10 mouse cellular contexts compared by ENCODE assay signal in genomic region chr16:92824723-92825203, GRCm38 (mm10). TPM values are rescaled to one million over a fixed set of nuclear protein-coding genes. Genes with fewer than 3 reads are reported as not detected.
DNase-seq lines count a peak whose midpoint lies in the region; ATAC-seq and TF ChIP-seq lines count a peak whose summit lies in the region.
"Had no signal": no experiment of that assay in that cellular context is flagged by ENCODE, and none has a peak within 500 bp of the region (broad histone marks: within the 10 kb centered on the region; RNA-seq: fewer than 3 reads in every experiment).

No protein-coding gene starts in this region.

- H3K9ac ChIP-seq in liver, adult 2 months (ENCODE audit: low read depth, low read length): peak overlapping the region; percentile 15; the same call in 1 of the 2 replicates
- H3K9ac ChIP-seq: neural tube, embryonic 12.5 days had no signal

- H3K4me1 ChIP-seq in liver, adult 2 months (ENCODE audit: control insufficient read depth, insufficient read depth, low read length): no peaks in the 10 kb centered on the region
- H3K4me1 ChIP-seq in G1E (ENCODE audit: insufficient read depth, low read depth, low read length): peaks cover 76% of the 10 kb centered on the region
- H3K4me1 ChIP-seq in megakaryocyte, embryonic 14.5 days: peaks cover 82% of the 10 kb centered on the region

- no peak for DNase-seq in liver, adult 2 months (ENCODE audit: extremely low read depth, low read depth, low spot score)
- DNase-seq in liver (no peak), G1E (ENCODE audit: low spot score) (no peak)
- no peak for DNase-seq in adrenal gland, adult (ENCODE audit: inconsistent age in 2 of 2, low spot score in 1 of 2)
- DNase-seq: kidney, adult 9 months; right cerebral cortex, postnatal 25 days had no signal

- TF ChIP-seq POLR2A in liver, adult 2 months (IDR thresholded peaks at IDR 0.05; ENCODE audit: extremely low read depth, insufficient read depth, low read length): no peak

- H3K79me2 ChIP-seq in liver, adult 2 months (ENCODE audit: control insufficient read depth, insufficient read depth, low read length): no peaks in the 10 kb centered on the region

- no peak for TF ChIP-seq CTCF in liver, adult 2 months (IDR thresholded peaks at IDR 0.05; ENCODE audit: low read depth, low read length)
- no peak for TF ChIP-seq CTCF in G1E (IDR thresholded peaks at IDR 0.05; ENCODE audit: low read depth, low read length)

- no peaks in the 10 kb centered on the region for H3K36me3 ChIP-seq in liver, adult 2 months (ENCODE audit: control insufficient read depth, insufficient read depth, low read length)
- H3K36me3 ChIP-seq in G1E (replicated peaks): peaks cover 39% of the 10 kb centered on the region
- peaks cover 43% of the 10 kb centered on the region for H3K36me3 ChIP-seq in megakaryocyte, embryonic 14.5 days (replicated peaks; ENCODE audit: low read length)
- H3K36me3 ChIP-seq: neural tube, embryonic 12.5 days had no signal

- H3K27me3 ChIP-seq in liver, adult 2 months (ENCODE audit: control insufficient read depth, insufficient read depth, low read length): 0 out of 2 replicates have a peak, but pooled peaks cover 2% of the 10 kb centered on the region
- H3K27me3 ChIP-seq in G1E (ENCODE audit: insufficient read depth, low read length): no peaks in the 10 kb centered on the region
- no peaks in the 10 kb centered on the region for H3K27me3 ChIP-seq in megakaryocyte, embryonic 14.5 days (replicated peaks)
- H3K27me3 ChIP-seq: neural tube, embryonic 12.5 days had no signal

- no peak for ATAC-seq in G1E (ENCODE audit: extremely low read depth, insufficient number of reproducible peaks, low FRiP score, poor library complexity, severe bottlenecking)
- ATAC-seq in granulocyte monocyte progenitor cell, adult 5-6 weeks (replicated peaks; ENCODE audit: poor library complexity, severe bottlenecking): peak; percentile 9
- no peak for ATAC-seq in frontal cortex, adult (ENCODE audit: low TSS enrichment)

- WGBS in liver, adult 2 months: 79% methylated on average over 9 of the region's 9 CpGs

- peak overlapping the region; percentile 13 for H3K4me3 ChIP-seq in liver, adult 2 months (ENCODE audit: insufficient read depth, low read depth, low read length)
- H3K4me3 ChIP-seq in G1E (ENCODE audit: low read depth, low read length): peak overlapping the region; percentile 78
- H3K4me3 ChIP-seq in megakaryocyte, embryonic 14.5 days (replicated peaks): peak overlapping the region; percentile 95
- H3K4me3 ChIP-seq: neural tube, embryonic 12.5 days had no signal

- peak overlapping the region; percentile 5; the same call in 1 of the 2 replicates for H3K27ac ChIP-seq in liver, adult 2 months (replicated peaks; ENCODE audit: insufficient read depth, low read depth, low read length)
- H3K27ac ChIP-seq: neural tube, embryonic 12.5 days had no signal

- no peaks in the 10 kb centered on the region for H3K9me3 ChIP-seq in G1E (replicated peaks)
- H3K9me3 ChIP-seq in megakaryocyte, embryonic 14.5 days: no peaks in the 10 kb centered on the region
- H3K9me3 ChIP-seq: neural tube, embryonic 12.5 days had no signal

RNA-seq across cellular contexts. Expression of gene Runx1, which starts 1.2 kb away (rescaled TPM):
- total RNA-seq in liver, adult 2 months (2014; rRNA removed): 0.74 and 0.94 TPM in 2 replicates
- 0.20 and 0.55 TPM in 2 replicates for polyA plus RNA-seq in liver, adult 2 months (2012; rRNA removed)
- total RNA-seq in G1E (2014; fragmentation: Nextera tagmentation) (208 and 213 TPM in 2 replicates), G1E (2017) (32.7 and 36.1 TPM in 2 replicates)
- 158 and 168 TPM in 2 replicates for polyA plus RNA-seq in G1E (2012)
- 137 and 200 TPM in 2 replicates for total RNA-seq in granulocyte monocyte progenitor cell, adult 5-6 weeks (2014; fragmentation: Nextera tagmentation)
- 38.6 and 66.4 TPM in 2 replicates for total RNA-seq in granulocyte monocyte progenitor cell, adult 5-6 weeks (2017)
- polyA plus RNA-seq in megakaryocyte, embryonic 14.5 days (2012; ENCODE audit: insufficient read depth, low replicate concordance): 322 and 895 TPM in 2 replicates

Comparison
In these comparisons a context has a peak if more than half of its experiments do, and no peak if none do; other contexts are left out.
1. H3K4me3 ChIP-seq: peak in every context shown above with its lines; median percentile 95 in megakaryocyte, embryonic 14.5 days; 78 in G1E; 13 in liver, adult 2 months.
2. RNA of gene Runx1, which starts 1.2 kb away (total RNA-seq): 32.7 to 213 TPM in G1E and 38.6 to 200 TPM in granulocyte monocyte progenitor cell, adult 5-6 weeks; 0.74 to 0.94 TPM in liver, adult 2 months; every median in the first group is over 10 times any median in the second.